Mouse (Mus musculus): ENCODE measurements at regions not wholly inside any gene's neighbourhood (a gene's known extent, or its start where the extent isn't known, plus 50 kb on each side); places are given as distances from the start of the nearest gene placed in this dataset.

DNA sequence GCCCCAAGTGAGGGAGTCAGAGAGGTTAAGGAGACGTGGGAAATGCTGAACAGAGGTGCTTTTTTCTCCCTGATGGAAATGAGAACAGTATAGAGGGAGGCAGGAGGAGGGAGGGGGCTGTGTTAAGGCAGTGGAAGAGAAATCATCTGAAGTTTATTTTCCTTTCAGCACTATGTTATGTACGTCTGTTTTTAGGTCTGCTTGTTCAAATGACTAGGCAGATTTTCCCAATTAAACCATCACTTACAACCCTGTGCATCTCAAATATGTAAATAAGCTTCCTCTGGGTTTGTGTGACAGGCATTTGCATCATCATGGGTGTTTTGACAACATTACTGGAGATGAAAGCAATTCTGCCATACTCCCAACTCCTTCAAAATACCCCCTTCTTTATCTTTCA lies 92.1 kb upstream of the Got2 start:
- DNase-seq (ENCODE audit: low spot score in 2 of 2) = no peak

DNA sequence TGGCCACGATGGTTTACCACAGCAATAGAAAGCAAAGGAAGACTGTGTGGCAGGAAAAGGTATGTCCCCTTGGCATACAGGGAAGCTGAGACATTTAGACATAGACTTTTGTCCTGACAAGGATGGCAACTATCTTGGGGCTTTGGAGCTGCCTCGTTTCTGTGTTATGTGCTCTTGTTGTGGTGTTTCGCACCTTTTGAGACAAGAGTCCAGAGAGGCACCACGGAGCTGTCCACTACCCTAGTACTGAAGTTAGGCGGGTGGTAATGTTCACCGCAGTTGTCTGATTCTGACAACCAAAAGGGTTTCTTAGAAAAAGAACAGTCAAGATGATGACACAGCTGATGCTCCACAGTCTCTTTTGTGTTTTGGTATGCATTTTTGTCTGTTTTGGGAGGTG lies 90.9 kb upstream of the Got2 start:
- no peak for DNase-seq (ENCODE audit: low spot score in 2 of 2)

DNA sequence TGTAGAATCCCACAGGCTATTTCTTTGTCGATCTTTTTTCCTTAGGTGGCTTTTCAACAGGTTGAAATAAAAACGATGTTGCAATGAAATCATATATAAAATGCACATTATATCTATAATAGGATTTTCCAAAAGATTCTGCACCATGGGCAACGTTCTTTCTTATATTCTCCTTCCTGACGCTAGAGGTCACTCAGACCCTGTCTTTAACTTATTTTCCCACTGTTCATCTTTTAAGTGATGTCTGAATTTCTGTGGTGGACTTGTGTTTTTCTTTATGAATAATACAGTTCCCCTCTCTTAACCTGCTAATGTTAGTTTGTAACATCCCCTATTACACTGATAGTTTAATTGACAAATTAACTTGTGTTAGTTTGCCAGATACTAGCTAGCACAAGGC lies 86.5 kb upstream of the Got2 start:
- DNase-seq (ENCODE audit: low spot score in 2 of 2) = no peak

DNA sequence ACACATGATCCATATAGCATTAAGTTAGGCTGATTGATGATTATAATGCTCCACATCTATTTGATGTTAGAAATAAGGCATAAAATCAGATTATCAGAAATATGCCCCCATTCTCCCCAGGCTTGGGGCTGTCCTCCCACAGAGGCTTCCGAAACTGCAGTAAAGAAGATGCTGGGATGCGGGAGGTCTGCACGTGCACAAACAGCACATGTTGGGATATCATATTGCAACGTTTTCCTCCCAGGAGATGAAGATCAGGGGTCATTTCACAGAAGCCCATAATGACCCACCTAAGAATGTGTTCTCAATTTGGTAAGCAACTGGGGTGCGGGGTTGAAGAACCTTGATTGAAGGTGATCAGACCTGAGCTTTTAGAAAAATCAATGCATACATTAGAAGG lies 85.9 kb upstream of the Got2 start:
- no peak for DNase-seq (ENCODE audit: low spot score in 2 of 2)

DNA sequence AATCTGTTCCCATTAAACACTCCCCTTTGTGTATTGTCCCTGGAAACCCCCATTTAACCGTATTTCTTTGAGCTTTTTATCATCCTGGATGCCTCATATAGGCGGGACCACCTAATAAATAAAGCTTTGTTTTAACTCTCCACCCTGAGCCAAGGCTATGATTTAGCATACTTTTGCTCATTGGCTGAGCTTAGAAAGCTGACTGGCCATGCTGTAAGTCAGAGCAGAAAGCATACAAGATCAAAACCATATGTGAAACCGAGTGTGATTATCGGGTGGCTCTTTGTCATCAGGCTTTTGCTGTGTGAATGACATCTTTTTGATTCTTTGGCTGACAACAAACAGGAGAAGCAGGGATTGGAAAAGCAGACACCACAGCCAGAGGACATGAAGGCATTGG lies 85.2 kb upstream of the Got2 start:
- DNase-seq (ENCODE audit: low spot score in 2 of 2) = no peak

DNA sequence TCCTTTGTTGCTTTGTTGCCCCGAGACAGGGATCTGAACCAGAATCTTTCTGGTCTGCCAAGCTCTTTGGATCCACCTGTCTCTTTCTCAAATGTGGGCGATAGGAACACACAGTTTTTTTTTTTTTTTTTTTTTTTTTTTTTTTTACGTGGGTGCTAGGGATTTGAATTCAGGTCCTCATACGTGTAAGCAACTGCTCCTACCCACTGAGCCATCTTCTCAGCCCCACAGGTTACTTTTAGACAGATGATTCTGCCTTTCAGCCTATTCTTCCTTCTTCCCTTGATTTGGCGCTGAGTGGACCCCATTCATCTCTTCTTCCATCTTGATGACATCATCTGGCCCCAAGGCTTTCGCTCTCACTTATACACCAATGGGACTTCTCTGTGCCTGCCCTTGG lies 80.5 kb upstream of the Got2 start:
- DNase-seq (ENCODE audit: low spot score in 2 of 2) = no peak

DNA sequence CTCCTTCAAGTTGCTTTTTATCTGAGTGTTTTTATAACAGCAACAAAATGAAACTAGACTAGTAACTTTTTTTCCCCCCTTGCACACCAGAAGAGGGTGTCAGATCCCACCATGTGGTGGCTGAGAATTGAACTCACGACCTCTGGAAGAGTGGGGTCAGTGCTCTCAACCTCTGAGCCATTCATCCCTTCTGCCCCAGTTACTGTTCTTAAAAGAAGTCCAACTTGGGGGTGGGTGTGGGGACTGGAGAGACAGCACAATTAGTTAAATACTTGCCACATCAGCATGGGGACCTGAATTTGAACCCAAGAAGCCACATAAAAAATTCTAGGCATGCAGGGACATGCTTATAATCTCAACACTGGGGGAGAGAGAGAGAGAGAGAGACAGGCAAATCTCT lies 78.1 kb upstream of the Got2 start:
- no peak for DNase-seq (ENCODE audit: low spot score in 2 of 2)

DNA sequence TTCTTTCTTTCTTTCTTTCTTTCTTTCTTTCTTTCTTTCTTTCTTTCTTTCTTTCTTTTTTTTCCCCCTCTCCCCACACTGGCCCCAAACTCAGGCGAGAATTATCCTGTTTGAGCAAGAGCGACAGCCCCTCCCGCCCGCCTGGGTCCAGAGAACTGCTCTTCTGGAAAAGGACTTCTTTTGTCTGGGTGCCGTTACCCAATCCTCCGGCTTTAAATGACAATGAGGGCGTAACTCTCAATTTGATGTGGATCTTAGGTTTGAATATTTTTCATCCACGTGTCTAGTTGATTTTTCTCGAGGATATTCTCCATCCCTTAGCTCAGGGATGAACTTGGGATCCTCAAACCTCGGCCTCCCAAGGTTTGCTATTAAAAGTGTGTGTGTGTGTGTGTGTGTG lies 63.9 kb upstream of the Got2 start:
- no peak for DNase-seq (ENCODE audit: low spot score in 2 of 2)

DNA sequence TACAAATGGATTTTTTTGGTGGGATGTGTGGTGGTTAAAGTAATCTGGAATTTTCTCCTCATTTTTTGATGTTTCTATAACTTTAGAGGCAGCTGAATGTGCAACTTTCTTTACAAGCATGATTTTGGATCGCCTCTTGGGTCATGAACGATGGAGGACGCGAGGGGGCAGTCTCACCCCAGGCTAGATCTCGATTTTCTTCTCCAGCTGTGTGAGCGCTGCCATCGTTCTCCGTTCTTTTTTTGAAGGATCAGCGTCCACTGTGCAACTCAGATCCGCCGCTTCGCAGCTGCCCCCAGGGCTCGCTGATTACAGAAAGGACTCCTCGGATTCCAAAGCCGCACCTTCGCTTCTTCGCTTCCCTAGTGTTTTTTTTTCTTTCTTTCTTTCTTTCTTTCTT lies 63.4 kb upstream of the Got2 start:
- DNase-seq (ENCODE audit: low spot score in 2 of 2) = peak; percentile 87 to 88
